Mouse (Mus musculus): ENCODE data around the gene Ifnab. TPM values are rescaled to one million over a fixed set of nuclear protein-coding genes. Genes with fewer than 3 reads are reported as not detected.

The Ifnab gene
- total RNA-seq, 2 experiments from 2014 or later, result not detected

- no peak for TF ChIP-seq CTCF (IDR thresholded peaks at IDR 0.05)
- no peak overlapping the region for H3K4me3 ChIP-seq
- intact Hi-C loops (cut with DNase I), result loop anchor here (5.0 kb wide), 1 partner anchor 90 kb away; no protein-coding TSS in a partner anchor
- H3K27ac ChIP-seq, result no peak overlapping the region
- DNase-seq, result no peak
Observed at GRCm38 (mm10) chr4:88642526-88642925, 48.6 kb downstream of the Ifnab start.

- H3K4me3 ChIP-seq, result peak overlapping the region; percentile 79
- intact Hi-C loops (cut with DNase I), result loop anchor here (5.0 kb wide), 1 partner anchor 89 kb away; no protein-coding TSS in a partner anchor
- peak; percentile 90 for DNase-seq
- TF ChIP-seq CTCF (IDR thresholded peaks at IDR 0.05), result peak; percentile 85
- H3K27ac ChIP-seq, result peak overlapping the region; percentile 75
Observed at GRCm38 (mm10) chr4:88641077-88641831, 49.9 kb downstream of the Ifnab start.

- Histone ChIP-seq H3K27ac (peak overlapping the region; percentile 75), H3K4me3 (peak overlapping the region; percentile 79)
- intact Hi-C loops (cut with DNase I), result loop anchor here (5.0 kb wide), 1 partner anchor 88 kb away; no protein-coding TSS in a partner anchor
- TF ChIP-seq CTCF (IDR thresholded peaks at IDR 0.05), result no peak
- DNase-seq, result no peak
Observed at GRCm38 (mm10) chr4:88640704-88641076, 50.5 kb downstream of the Ifnab start.

Other genes with a start within 250 kb of the Ifnab start
- not detected for gene Ifnb1, start 168.6 kb downstream of the Ifnab start, total RNA-seq (2021)
- gene Ifna15, start 133.1 kb downstream of the Ifnab start, total RNA-seq (2021), result not detected
- gene Ifna14, start 119.6 kb downstream of the Ifnab start, total RNA-seq (2021), result not detected
- not detected for gene Ifna9, start 99.0 kb downstream of the Ifnab start, total RNA-seq (2021)
- gene Ifna12, start 88.0 kb downstream of the Ifnab start, total RNA-seq (2021), result not detected
- gene C87499, start 56.9 kb downstream of the Ifnab start, total RNA-seq (2021), result not detected
- gene Ifna13, start 46.9 kb downstream of the Ifnab start, total RNA-seq (2021), result not detected
- gene Ifna16, start 14.4 kb downstream of the Ifnab start, total RNA-seq (2021), result not detected
- gene Ifna2, start 7.4 kb downstream of the Ifnab start, total RNA-seq (2021), result not detected
- under 1 TPM; 0.22 to 0.48 TPM for gene Gm26566, start 30.4 kb upstream of the Ifnab start, total RNA-seq (2021)
- gene Klhl9, start 31.1 kb upstream of the Ifnab start, total RNA-seq (2021), result 10 to 100 TPM; 51.6 to 58.9 TPM
- not detected for gene Gm13271, start 63.5 kb upstream of the Ifnab start, total RNA-seq (2021)
- not detected for gene Gm13283, start 68.8 kb upstream of the Ifnab start, total RNA-seq (2021)
- not detected for gene Gm13290, start 82.5 kb upstream of the Ifnab start, total RNA-seq (2021)
- gene Gm13289, start 85.6 kb upstream of the Ifnab start, total RNA-seq (2021), result not detected
- gene Gm13272, start 88.5 kb upstream of the Ifnab start, total RNA-seq (2021), result not detected
- not detected for gene Ifnz, start 90.8 kb upstream of the Ifnab start, total RNA-seq (2021)
- not detected for gene Gm13276, start 94.3 kb upstream of the Ifnab start, total RNA-seq (2021)
- not detected for gene Gm13277, start 97.3 kb upstream of the Ifnab start, total RNA-seq (2021)
- gene Gm13278, start 100.2 kb upstream of the Ifnab start, total RNA-seq (2021), result not detected
- gene Gm13275, start 103.1 kb upstream of the Ifnab start, total RNA-seq (2021), result not detected
- not detected for gene Gm13279, start 106.0 kb upstream of the Ifnab start, total RNA-seq (2021)
- not detected for gene Gm13285, start 108.3 kb upstream of the Ifnab start, total RNA-seq (2021)
- not detected for gene Gm13287, start 111.9 kb upstream of the Ifnab start, total RNA-seq (2021)
- gene Gm13288, start 114.2 kb upstream of the Ifnab start, total RNA-seq (2021), result not detected
- gene Ifna7, start 124.9 kb upstream of the Ifnab start, total RNA-seq (2021), result not detected
- not detected for gene Ifna11, start 128.6 kb upstream of the Ifnab start, total RNA-seq (2021)
- gene Ifna6, start 136.1 kb upstream of the Ifnab start, total RNA-seq (2021), result not detected
- gene Ifna5, start 144.2 kb upstream of the Ifnab start, total RNA-seq (2021), result not detected
- gene Ifna4, start 150.5 kb upstream of the Ifnab start, total RNA-seq (2021), result not detected
- gene Ifna1, start 158.7 kb upstream of the Ifnab start, total RNA-seq (2021), result not detected
- gene Ifne, start 188.8 kb upstream of the Ifnab start, total RNA-seq (2021), result not detected

All from gastrocnemius, adult 2 months (tissue).